Mouse (Mus musculus): ENCODE data around the gene Rin3. TPM values are rescaled to one million over a fixed set of nuclear protein-coding genes. Genes with fewer than 3 reads are reported as not detected.
A peak's percentile ranks its signal among the peaks of the same experiment; 100 is the strongest.

Rin3 gene
- polyA plus RNA-seq, 1 experiment from 2014 or later, result 7.1 TPM

DNA sequence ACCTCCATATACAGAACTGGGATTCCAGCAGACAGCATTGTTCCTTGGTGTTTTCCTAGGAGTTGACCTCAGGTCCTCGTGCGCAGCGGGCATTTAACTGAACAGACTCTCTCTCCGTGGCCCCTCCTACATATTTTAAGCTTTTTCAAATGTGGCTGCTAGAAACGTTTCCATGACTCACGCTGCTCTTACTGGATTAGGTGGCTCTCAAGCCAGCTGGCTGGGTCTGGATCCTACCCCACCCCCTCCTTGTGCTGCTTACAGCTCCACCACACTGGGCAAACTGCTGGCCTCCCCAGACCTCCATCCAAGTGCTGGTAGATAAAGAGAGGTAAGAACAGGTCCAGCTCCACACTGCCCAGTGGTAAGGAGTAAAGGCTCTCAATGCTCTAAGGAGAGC lies 139.2 kb downstream of the Rin3 start:
- Histone ChIP-seq H3K4me3 (no peak overlapping the region), H3K27ac (no peak overlapping the region), H3K36me3 (peaks cover 27% of the 10 kb centered on the region), H3K27me3 (no peaks in the 10 kb centered on the region), H3K9ac (no peak overlapping the region), H3K9me3 (no peaks in the 10 kb centered on the region), H3K4me2 (replicated peaks) (no peak overlapping the region), H3K4me1 (no peaks in the 10 kb centered on the region)
- no peak for ATAC-seq (ENCODE audit: low FRiP score, low read depth)
- 71% methylated on average over 6 of the region's 6 CpGs for WGBS

GRCm38 (mm10) chr12:102422623-102423320 lies 139.9 kb downstream of the Rin3 start:
- H3K4me1 ChIP-seq, result no peaks in the 10 kb centered on the region
- ATAC-seq (ENCODE audit: low FRiP score, low read depth), result no peak
- H3K27ac ChIP-seq, result no peak overlapping the region
- H3K4me2 ChIP-seq (replicated peaks), result no peak overlapping the region
- no peak overlapping the region for H3K9ac ChIP-seq
- WGBS, result 85% methylated on average over 11 of the region's 11 CpGs
- H3K4me3 ChIP-seq, result no peak overlapping the region
- no peaks in the 10 kb centered on the region for H3K9me3 ChIP-seq
- H3K27me3 ChIP-seq, result no peaks in the 10 kb centered on the region
- peaks cover 27% of the 10 kb centered on the region for H3K36me3 ChIP-seq

- Histone ChIP-seq H3K4me1 (no peaks in the 10 kb centered on the region), H3K27me3 (no peaks in the 10 kb centered on the region), H3K9ac (no peak overlapping the region), H3K4me3 (no peak overlapping the region), H3K36me3 (peaks cover 27% of the 10 kb centered on the region), H3K4me2 (replicated peaks) (no peak overlapping the region), H3K9me3 (no peaks in the 10 kb centered on the region), H3K27ac (no peak overlapping the region)
- 91% methylated on average over 8 of the region's 8 CpGs for WGBS
- no peak for ATAC-seq (ENCODE audit: low FRiP score, low read depth)
Observed at GRCm38 (mm10) chr12:102423625-102424024, 140.8 kb downstream of the Rin3 start.

DNA sequence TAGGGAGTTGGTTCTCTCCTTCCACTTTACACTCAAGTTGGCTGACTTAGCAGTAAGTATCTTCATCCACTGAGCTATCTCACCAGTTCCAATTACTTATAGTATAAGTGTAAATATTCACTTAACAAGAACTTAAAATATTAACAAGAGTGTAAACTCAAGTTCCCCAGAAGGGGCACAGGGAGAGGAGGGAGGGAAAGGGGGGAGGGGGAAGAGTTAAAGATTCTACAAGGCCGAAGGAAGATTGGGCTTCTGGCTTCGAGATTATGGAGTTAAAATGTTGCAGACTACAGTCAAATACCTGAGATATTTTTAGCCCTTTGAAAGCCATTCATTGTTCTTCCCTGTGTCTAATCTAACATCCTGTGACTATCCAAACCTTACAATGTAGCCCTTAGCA lies 141.6 kb downstream of the Rin3 start:
- Histone ChIP-seq H3K27me3 (no peaks in the 10 kb centered on the region), H3K4me3 (no peak overlapping the region), H3K36me3 (peaks cover 27% of the 10 kb centered on the region), H3K9ac (no peak overlapping the region), H3K27ac (no peak overlapping the region), H3K4me2 (replicated peaks) (no peak overlapping the region), H3K9me3 (no peaks in the 10 kb centered on the region), H3K4me1 (no peaks in the 10 kb centered on the region)
- 58% methylated on average over 2 of the region's 2 CpGs for WGBS
- ATAC-seq (ENCODE audit: low FRiP score, low read depth), result no peak

GRCm38 (mm10) chr12:102425048-102425578 lies 142.3 kb downstream of the Rin3 start:
- Histone ChIP-seq H3K27ac (no peak overlapping the region), H3K9ac (no peak overlapping the region), H3K4me1 (no peaks in the 10 kb centered on the region), H3K36me3 (peaks cover 27% of the 10 kb centered on the region), H3K27me3 (no peaks in the 10 kb centered on the region), H3K4me2 (replicated peaks) (no peak overlapping the region), H3K4me3 (no peak overlapping the region), H3K9me3 (no peaks in the 10 kb centered on the region)
- no peak for ATAC-seq (ENCODE audit: low FRiP score, low read depth)
- 59% methylated on average over 4 of the region's 4 CpGs for WGBS

DNA sequence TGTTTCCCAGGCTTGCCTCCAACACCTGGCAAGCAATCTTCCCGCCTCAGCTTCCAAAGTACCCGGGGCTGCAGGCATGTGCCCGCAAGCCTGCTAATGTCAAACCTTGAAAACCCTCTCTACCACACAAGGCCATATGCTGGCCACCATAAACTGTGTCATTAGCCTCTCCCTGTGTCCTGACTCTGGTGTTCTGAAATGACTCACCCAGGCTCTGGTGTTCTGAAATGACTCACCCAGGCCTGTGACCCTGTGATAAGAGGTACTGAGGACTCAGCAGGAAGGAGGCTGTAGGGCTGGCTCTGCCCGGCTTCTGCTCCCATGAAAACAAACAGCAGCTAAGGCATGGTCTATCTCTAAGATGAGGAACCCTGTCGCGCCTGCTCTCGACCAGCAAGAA lies 143.4 kb downstream of the Rin3 start:
- no peak overlapping the region for H3K9ac ChIP-seq
- no peaks in the 10 kb centered on the region for H3K4me1 ChIP-seq
- H3K4me3 ChIP-seq, result no peak overlapping the region
- no peak overlapping the region for H3K27ac ChIP-seq
- H3K36me3 ChIP-seq, result peaks cover 26% of the 10 kb centered on the region
- H3K4me2 ChIP-seq (replicated peaks), result no peak overlapping the region
- 95% methylated on average over 7 of the region's 7 CpGs for WGBS
- H3K27me3 ChIP-seq, result no peaks in the 10 kb centered on the region
- peak; percentile 54; the same call in 1 of the 2 replicates for ATAC-seq (ENCODE audit: low FRiP score, low read depth)
- H3K9me3 ChIP-seq, result no peaks in the 10 kb centered on the region

- no peak overlapping the region for H3K4me3 ChIP-seq
- H3K9me3 ChIP-seq, result no peaks in the 10 kb centered on the region
- no peak overlapping the region for H3K4me2 ChIP-seq (replicated peaks)
- no peak overlapping the region for H3K9ac ChIP-seq
- H3K27me3 ChIP-seq, result no peaks in the 10 kb centered on the region
- H3K4me1 ChIP-seq, result peaks cover 9% of the 10 kb centered on the region
- H3K27ac ChIP-seq, result no peak overlapping the region
- peaks cover 5% of the 10 kb centered on the region; the same call in 1 of the 2 replicates for H3K36me3 ChIP-seq
- ATAC-seq (ENCODE audit: low FRiP score, low read depth), result no peak
- WGBS, result 95% methylated on average over 5 of the region's 5 CpGs
Observed at GRCm38 (mm10) chr12:102429656-102430055, 146.8 kb downstream of the Rin3 start.

DNA sequence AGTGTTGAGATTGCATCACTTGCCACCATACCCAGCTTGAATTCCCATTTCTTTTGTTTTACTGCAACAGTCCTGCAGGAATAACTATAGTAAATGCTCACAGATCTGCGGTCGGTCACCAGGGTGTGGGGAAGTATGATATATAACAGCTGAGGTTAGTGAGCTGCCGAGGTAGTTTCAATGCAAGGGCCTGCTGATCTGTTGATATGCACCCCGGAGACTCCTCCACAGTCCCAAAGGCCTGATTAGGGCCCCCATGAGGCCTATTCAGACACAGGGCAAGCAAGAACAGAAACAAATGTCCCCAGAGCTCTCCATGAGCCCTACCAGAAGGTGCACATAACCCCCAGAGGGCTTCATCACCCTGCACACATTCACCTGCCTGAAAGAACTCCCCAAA lies 147.4 kb downstream of the Rin3 start:
- peaks cover 9% of the 10 kb centered on the region for H3K4me1 ChIP-seq
- 86% methylated on average over 4 of the region's 4 CpGs for WGBS
- no peaks in the 10 kb centered on the region for H3K27me3 ChIP-seq
- no peak for ATAC-seq (ENCODE audit: low FRiP score, low read depth)
- peaks cover 5% of the 10 kb centered on the region; the same call in 1 of the 2 replicates for H3K36me3 ChIP-seq
- no peak overlapping the region for H3K9ac ChIP-seq
- no peak overlapping the region for H3K27ac ChIP-seq
- H3K4me2 ChIP-seq (replicated peaks), result no peak overlapping the region
- H3K9me3 ChIP-seq, result no peaks in the 10 kb centered on the region
- no peak overlapping the region for H3K4me3 ChIP-seq

DNA sequence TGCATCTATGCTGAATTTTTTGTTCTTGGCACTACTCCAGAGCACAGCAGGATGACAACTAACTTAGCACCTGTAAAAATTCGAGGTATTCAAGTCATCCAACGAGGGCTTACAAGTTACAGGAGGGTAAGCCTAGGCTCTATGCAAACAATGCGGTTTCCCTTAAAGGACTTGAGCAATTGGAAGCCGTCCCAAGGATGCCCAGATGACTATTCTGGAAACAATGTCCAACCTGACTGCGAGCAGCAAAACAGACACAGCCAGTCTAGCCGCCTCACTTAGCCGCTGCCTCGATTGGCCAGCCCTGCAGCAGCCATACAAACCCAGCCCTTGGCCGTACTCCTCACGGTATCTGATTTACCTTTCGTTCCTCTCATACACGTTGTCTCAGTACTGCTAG lies 149.4 kb downstream of the Rin3 start:
- Histone ChIP-seq H3K9ac (no peak overlapping the region), H3K36me3 (no peaks in the 10 kb centered on the region), H3K4me3 (no peak overlapping the region), H3K27ac (no peak overlapping the region), H3K4me2 (replicated peaks) (no peak overlapping the region), H3K4me1 (peaks cover 9% of the 10 kb centered on the region), H3K27me3 (no peaks in the 10 kb centered on the region), H3K9me3 (no peaks in the 10 kb centered on the region)
- 69% methylated on average over 12 of the region's 12 CpGs for WGBS
- no peak for ATAC-seq (ENCODE audit: low FRiP score, low read depth)

- Histone ChIP-seq H3K27ac (no peak overlapping the region), H3K4me3 (no peak overlapping the region), H3K27me3 (no peaks in the 10 kb centered on the region), H3K36me3 (no peaks in the 10 kb centered on the region), H3K9me3 (no peaks in the 10 kb centered on the region), H3K4me2 (replicated peaks) (no peak overlapping the region), H3K4me1 (peaks cover 22% of the 10 kb centered on the region), H3K9ac (no peak overlapping the region)
- ATAC-seq (ENCODE audit: low FRiP score, low read depth), result no peak
- 88% methylated on average over 4 of the region's 4 CpGs for whole genome bisulfite sequencing
Observed at GRCm38 (mm10) chr12:102434107-102434506, 151.3 kb downstream of the Rin3 start.

GRCm38 (mm10) chr12:102436939-102437526 lies 154.2 kb downstream of the Rin3 start:
- Histone ChIP-seq H3K4me1 (peaks cover 22% of the 10 kb centered on the region), H3K27me3 (no peaks in the 10 kb centered on the region), H3K9me3 (no peaks in the 10 kb centered on the region), H3K4me3 (no peak overlapping the region), H3K9ac (no peak overlapping the region), H3K36me3 (no peaks in the 10 kb centered on the region), H3K4me2 (replicated peaks) (no peak overlapping the region), H3K27ac (no peak overlapping the region)
- ATAC-seq (ENCODE audit: low FRiP score, low read depth), result no peak
- WGBS, result 76% methylated on average over 10 of the region's 10 CpGs

DNA sequence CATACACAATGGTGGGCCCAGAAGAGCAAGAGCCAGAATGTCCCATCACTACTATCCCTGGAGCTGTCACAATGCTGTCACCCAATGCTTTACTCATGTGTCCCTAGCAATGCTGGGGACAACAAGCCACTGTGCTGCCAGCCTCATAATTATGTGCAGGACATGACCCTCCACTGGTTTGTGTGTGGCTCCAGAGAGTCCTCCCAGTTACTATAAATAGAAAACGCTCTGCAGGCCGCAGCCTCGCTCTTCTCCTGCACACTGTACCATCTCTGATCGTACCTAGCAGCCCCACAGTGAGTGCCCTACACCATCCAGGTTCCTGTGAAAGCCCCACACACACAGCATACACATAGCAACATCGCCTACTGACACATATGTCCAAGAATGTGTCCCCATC lies 155.1 kb downstream of the Rin3 start:
- Histone ChIP-seq H3K4me2 (replicated peaks) (peak overlapping the region; percentile 71), H3K4me1 (peaks cover 16% of the 10 kb centered on the region), H3K27ac (no peak overlapping the region), H3K27me3 (no peaks in the 10 kb centered on the region), H3K36me3 (no peaks in the 10 kb centered on the region), H3K9me3 (no peaks in the 10 kb centered on the region), H3K4me3 (peak overlapping the region; percentile 68), H3K9ac (no peak overlapping the region)
- ATAC-seq (ENCODE audit: low FRiP score, low read depth), result no peak
- WGBS, result 84% methylated on average over 5 of the region's 5 CpGs

All from limb, embryonic 13.5 days (tissue).